Mouse (Mus musculus): ENCODE measurements around the gene Chp2. TPM values are rescaled to one million over a fixed set of nuclear protein-coding genes. Genes with fewer than 3 reads are reported as not detected.

The Chp2 gene
- polyA plus RNA-seq, 1 experiment from 2014 or later: 0.53 TPM

GRCm38 (mm10) chr7:122208276-122209021 is 10.8 kb upstream of the Chp2 start:
- H3K27me3 ChIP-seq (ENCODE audit: insufficient read depth, low read length): no peaks in the 10 kb centered on the region
- no peaks in the 10 kb centered on the region for H3K4me1 ChIP-seq (ENCODE audit: insufficient read depth)
- 24% methylated on average over 7 of the region's 7 CpGs for WGBS
- no peak for TF ChIP-seq CTCF (IDR thresholded peaks at IDR 0.05; ENCODE audit: low read depth)
- H3K9ac ChIP-seq: no peak overlapping the region
- H3K4me3 ChIP-seq (ENCODE audit: low read depth, low read length): no peak overlapping the region
- no peak overlapping the region for H3K4me2 ChIP-seq
- H3K27ac ChIP-seq (ENCODE audit: low read depth): no peak overlapping the region
- no peaks in the 10 kb centered on the region for H3K9me3 ChIP-seq (ENCODE audit: low read depth, low read length)
- ATAC-seq (ENCODE audit: insufficient read depth) (peak; percentile 58; the same call in 1 of the 2 replicates), DNase-seq (peak; percentile 57)
- no peaks in the 10 kb centered on the region for H3K36me3 ChIP-seq (ENCODE audit: insufficient read depth)

DNA sequence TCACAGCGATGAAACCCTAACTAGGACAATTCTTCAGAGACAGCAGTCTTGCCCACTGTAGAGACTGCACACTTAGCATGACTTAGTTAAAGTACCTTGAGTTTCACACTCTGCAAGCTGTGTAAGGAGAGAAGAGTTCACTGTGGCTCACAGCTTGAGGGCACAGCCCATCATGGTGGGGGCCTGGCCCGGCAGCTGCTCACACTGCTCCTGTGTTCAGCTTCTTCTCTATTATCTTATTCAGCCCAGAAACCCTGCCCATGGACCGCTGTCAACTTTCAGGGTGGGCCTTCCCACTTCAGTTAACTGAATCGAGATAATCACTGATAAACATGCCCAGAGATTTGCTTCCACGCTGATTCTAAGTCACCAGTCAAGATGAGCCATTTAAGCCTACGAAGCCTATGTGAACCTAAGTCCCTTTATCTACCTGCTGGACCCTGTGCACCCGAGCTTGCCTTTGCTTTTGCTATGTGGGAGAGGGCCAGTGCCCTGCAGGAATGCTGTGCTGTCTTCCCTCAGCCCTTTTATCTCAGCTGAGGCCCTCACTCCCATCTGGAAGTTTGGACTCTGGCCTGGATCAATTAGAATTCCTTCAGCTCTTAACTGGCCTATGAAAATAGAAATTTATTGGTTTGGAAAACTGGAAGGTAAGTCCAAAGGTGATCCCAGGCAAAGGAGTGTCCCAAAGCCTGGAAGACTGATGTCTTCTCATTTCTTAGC is 6.9 kb downstream of the Chp2 start:
- DNase-seq: no peak
- Histone ChIP-seq H3K27ac (ENCODE audit: low read depth) (no peak overlapping the region), H3K4me3 (ENCODE audit: low read depth, low read length) (no peak overlapping the region), H3K9me3 (ENCODE audit: low read depth, low read length) (no peaks in the 10 kb centered on the region), H3K36me3 (ENCODE audit: insufficient read depth) (no peaks in the 10 kb centered on the region), H3K9ac (no peak overlapping the region), H3K27me3 (ENCODE audit: insufficient read depth, low read length) (no peaks in the 10 kb centered on the region), H3K4me1 (ENCODE audit: insufficient read depth) (no peaks in the 10 kb centered on the region), H3K4me2 (no peak overlapping the region)
- ATAC-seq (ENCODE audit: insufficient read depth): no peak
- WGBS: 60% methylated on average over 7 of the region's 7 CpGs
- no peak for TF ChIP-seq CTCF (IDR thresholded peaks at IDR 0.05; ENCODE audit: low read depth)

DNA sequence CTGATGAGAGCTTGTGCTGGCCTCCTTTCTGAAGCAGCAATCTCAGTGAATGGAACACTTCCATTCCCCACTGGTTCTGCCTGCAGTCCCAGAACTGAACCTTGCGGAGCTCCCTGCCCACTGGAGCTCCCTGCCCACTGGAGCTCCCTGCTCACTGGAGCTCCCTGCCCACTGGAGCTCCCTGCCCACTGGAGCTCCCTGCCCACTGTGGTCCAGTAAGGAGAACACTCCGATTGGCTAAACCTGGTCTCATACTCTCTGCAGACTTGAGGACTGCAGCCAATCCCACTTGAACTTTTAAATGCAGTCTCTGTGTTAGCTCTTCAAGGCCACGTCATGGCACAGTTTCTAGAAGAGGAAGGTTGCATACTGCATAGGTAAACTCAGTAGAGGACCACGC is 7.4 kb downstream of the Chp2 start:
- H3K4me2 ChIP-seq: no peak overlapping the region
- TF ChIP-seq CTCF (IDR thresholded peaks at IDR 0.05; ENCODE audit: low read depth): no peak
- no peaks in the 10 kb centered on the region for H3K9me3 ChIP-seq (ENCODE audit: low read depth, low read length)
- H3K27me3 ChIP-seq (ENCODE audit: insufficient read depth, low read length): no peaks in the 10 kb centered on the region
- no peak overlapping the region for H3K9ac ChIP-seq
- 70% methylated on average over 4 of the region's 4 CpGs for WGBS
- ATAC-seq (ENCODE audit: insufficient read depth) (no peak), DNase-seq (no peak)
- H3K4me3 ChIP-seq (ENCODE audit: low read depth, low read length): no peak overlapping the region
- no peaks in the 10 kb centered on the region for H3K36me3 ChIP-seq (ENCODE audit: insufficient read depth)
- H3K4me1 ChIP-seq (ENCODE audit: insufficient read depth): no peaks in the 10 kb centered on the region
- no peak overlapping the region for H3K27ac ChIP-seq (ENCODE audit: low read depth)

DNA sequence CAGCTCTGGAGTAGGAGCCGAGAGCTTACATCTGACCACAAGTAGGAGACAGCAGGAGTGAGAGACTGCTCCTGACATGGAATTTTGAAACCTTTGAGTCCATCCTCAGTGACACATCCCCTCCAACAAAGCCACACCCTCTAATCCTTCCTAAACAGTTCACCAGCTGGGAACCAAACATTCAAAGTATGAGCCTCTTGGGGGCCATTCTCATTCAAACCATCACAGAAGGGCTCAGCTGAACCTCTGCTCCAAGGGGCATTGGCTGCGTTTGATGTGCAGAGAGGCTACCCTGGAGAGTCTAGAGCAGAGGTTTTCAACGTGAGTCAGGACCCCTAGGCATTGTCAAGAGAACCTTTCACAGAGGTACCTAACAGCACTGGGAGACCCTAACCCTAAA is 10.0 kb downstream of the Chp2 start:
- H3K27ac ChIP-seq (ENCODE audit: low read depth): no peak overlapping the region
- no peak overlapping the region for H3K4me3 ChIP-seq (ENCODE audit: low read depth, low read length)
- H3K4me1 ChIP-seq (ENCODE audit: insufficient read depth): no peaks in the 10 kb centered on the region
- no peak overlapping the region for H3K4me2 ChIP-seq
- no peaks in the 10 kb centered on the region for H3K9me3 ChIP-seq (ENCODE audit: low read depth, low read length)
- H3K36me3 ChIP-seq (ENCODE audit: insufficient read depth): no peaks in the 10 kb centered on the region
- WGBS: 45% methylated on average over 3 of the region's 3 CpGs
- no peak for DNase-seq
- no peak overlapping the region for H3K9ac ChIP-seq
- ATAC-seq (ENCODE audit: insufficient read depth): no peak
- TF ChIP-seq CTCF (IDR thresholded peaks at IDR 0.05; ENCODE audit: low read depth): no peak
- H3K27me3 ChIP-seq (ENCODE audit: insufficient read depth, low read length): no peaks in the 10 kb centered on the region

DNA sequence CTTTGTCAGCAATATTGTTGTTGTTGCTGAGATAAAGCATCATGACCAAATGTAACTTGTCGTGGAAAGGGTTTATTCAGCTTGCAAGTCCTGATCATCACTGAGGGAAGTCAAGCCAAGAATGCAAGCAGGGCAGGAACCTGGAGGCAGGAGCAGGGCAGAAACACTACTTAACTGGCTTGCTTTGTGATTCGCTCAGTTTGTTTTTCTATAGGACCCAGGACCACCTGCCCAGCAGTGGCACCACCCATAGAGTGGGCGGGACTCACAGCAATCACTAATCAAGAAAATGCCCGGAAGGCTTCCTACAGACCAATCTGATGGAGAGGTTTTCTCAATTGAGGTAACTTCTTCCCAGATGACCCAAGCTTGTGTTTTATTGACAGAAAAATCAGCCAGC is 10.6 kb downstream of the Chp2 start:
- Histone ChIP-seq H3K4me2 (no peak overlapping the region), H3K4me3 (ENCODE audit: low read depth, low read length) (no peak overlapping the region), H3K27ac (ENCODE audit: low read depth) (no peak overlapping the region), H3K9me3 (ENCODE audit: low read depth, low read length) (no peaks in the 10 kb centered on the region), H3K4me1 (ENCODE audit: insufficient read depth) (no peaks in the 10 kb centered on the region), H3K9ac (no peak overlapping the region), H3K36me3 (ENCODE audit: insufficient read depth) (no peaks in the 10 kb centered on the region), H3K27me3 (ENCODE audit: insufficient read depth, low read length) (no peaks in the 10 kb centered on the region)
- 61% methylated on average over 4 of the region's 4 CpGs for WGBS
- no peak for ATAC-seq (ENCODE audit: insufficient read depth)
- no peak for DNase-seq
- no peak for TF ChIP-seq CTCF (IDR thresholded peaks at IDR 0.05; ENCODE audit: low read depth)

GRCm38 (mm10) chr7:122230866-122231265 is 11.6 kb downstream of the Chp2 start:
- no peak overlapping the region for H3K9ac ChIP-seq
- WGBS: 74% methylated on average over 4 of the region's 4 CpGs
- no peak for ATAC-seq (ENCODE audit: insufficient read depth)

DNA sequence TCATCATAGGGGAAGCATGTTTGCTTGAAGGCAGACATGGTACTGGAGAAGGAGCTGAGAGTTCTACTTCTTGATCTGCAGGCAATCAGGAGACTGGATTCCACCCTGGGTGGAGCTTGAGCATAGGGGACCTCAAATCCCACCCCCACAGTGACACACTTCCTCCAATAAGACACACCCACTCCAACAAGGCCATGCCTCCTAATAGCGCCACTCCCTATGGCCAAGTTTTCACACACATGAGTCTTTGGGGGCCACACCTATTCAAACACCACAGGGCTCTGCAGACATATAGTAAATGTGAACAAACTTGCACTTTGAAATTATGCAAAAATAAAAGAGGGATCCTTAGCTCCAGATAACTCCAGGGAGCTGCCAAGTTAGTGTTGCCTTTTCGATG is 19.6 kb downstream of the Chp2 start:
- ATAC-seq (ENCODE audit: insufficient read depth) (no peak), DNase-seq (no peak)
- H3K4me1 ChIP-seq (ENCODE audit: insufficient read depth): no peaks in the 10 kb centered on the region
- H3K27ac ChIP-seq (ENCODE audit: low read depth): no peak overlapping the region
- no peaks in the 10 kb centered on the region for H3K9me3 ChIP-seq (ENCODE audit: low read depth, low read length)
- WGBS: 92% methylated on average over 2 of the region's 2 CpGs
- no peaks in the 10 kb centered on the region for H3K27me3 ChIP-seq (ENCODE audit: insufficient read depth, low read length)
- TF ChIP-seq CTCF (IDR thresholded peaks at IDR 0.05; ENCODE audit: low read depth): no peak
- H3K36me3 ChIP-seq (ENCODE audit: insufficient read depth): no peaks in the 10 kb centered on the region
- H3K4me3 ChIP-seq (ENCODE audit: low read depth, low read length): no peak overlapping the region
- H3K9ac ChIP-seq: no peak overlapping the region
- H3K4me2 ChIP-seq: no peak overlapping the region

More at GRCm38 (mm10) chr7:122230866-122231265, 11.6 kb downstream of the Chp2 start:
- Histone ChIP-seq H3K27ac (ENCODE audit: low read depth) (no peak overlapping the region), H3K4me1 (ENCODE audit: insufficient read depth) (no peaks in the 10 kb centered on the region), H3K27me3 (ENCODE audit: insufficient read depth, low read length) (no peaks in the 10 kb centered on the region), H3K4me2 (no peak overlapping the region), H3K4me3 (ENCODE audit: low read depth, low read length) (no peak overlapping the region), H3K36me3 (ENCODE audit: insufficient read depth) (no peaks in the 10 kb centered on the region), H3K9me3 (ENCODE audit: low read depth, low read length) (no peaks in the 10 kb centered on the region)
- TF ChIP-seq CTCF (IDR thresholded peaks at IDR 0.05; ENCODE audit: low read depth): no peak
- DNase-seq: no peak
